Mouse (Mus musculus): ENCODE measurements at regions not wholly inside any gene's neighbourhood (a gene's known extent, or its start where the extent isn't known, plus 50 kb on each side); places are given as distances from the start of the nearest gene placed in this dataset.

DNA sequence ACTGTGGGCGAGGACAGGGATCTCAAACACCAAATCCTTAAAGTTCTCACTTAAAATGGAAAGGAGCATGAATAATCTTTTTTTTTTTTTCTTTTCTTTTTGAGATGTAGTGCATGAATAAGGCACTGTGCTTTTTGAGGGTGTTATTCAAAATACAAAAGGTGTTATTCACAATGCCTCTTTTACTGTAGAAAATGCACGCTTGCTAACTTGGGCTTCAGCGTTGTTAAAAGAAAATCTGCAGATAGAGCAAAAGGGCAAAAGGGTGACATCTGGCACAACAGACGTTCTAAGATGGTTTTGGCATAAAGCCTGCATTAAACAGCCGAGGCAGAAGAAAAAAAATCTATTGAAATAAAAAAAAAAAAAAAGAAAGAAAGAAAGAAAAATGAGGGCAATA, 651.5 kb upstream of the Lrrn3 start:
- H3K79me2 ChIP-seq (ENCODE audit: control insufficient read depth, insufficient read depth, low read length, poor library complexity): no peaks in the 10 kb centered on the region
- no peaks in the 10 kb centered on the region for H3K36me3 ChIP-seq (ENCODE audit: control insufficient read depth in 1 of 2, insufficient read depth in 2 of 2, low read length in 2 of 2)
- no peak overlapping the region for H3K4me3 ChIP-seq (ENCODE audit: control insufficient read depth in 1 of 2, insufficient read depth in 1 of 2, low read depth in 2 of 2, low read length in 2 of 2)
- no peak overlapping the region for H3K27ac ChIP-seq (ENCODE audit: control insufficient read depth, low read depth, low read length)
- H3K9me3 ChIP-seq (replicated peaks; ENCODE audit: insufficient read depth, low read length): no peaks in the 10 kb centered on the region
- no peak for TF ChIP-seq USF1 (IDR thresholded peaks at IDR 0.05; ENCODE audit: low read depth, low read length)
- TF ChIP-seq ZNF384 (IDR thresholded peaks at IDR 0.05; ENCODE audit: low read depth, low read length): no peak
- TF ChIP-seq POLR2AphosphoS2 (IDR thresholded peaks at IDR 0.05; ENCODE audit: low read length): no peak
- TF ChIP-seq JUND (IDR thresholded peaks at IDR 0.05; ENCODE audit: low read depth, low read length): no peak
- no peak for TF ChIP-seq ZC3H11A (IDR thresholded peaks at IDR 0.05; ENCODE audit: low read depth, low read length)
- no peak for TF ChIP-seq USF2 (IDR thresholded peaks at IDR 0.05; ENCODE audit: borderline replicate concordance in 1 of 2, insufficient read depth in 1 of 2, low read depth in 1 of 2, low read length in 2 of 2)
- TF ChIP-seq MYB (IDR thresholded peaks at IDR 0.05; ENCODE audit: low read depth, low read length): no peak
- no peak for TF ChIP-seq MXI1 (IDR thresholded peaks at IDR 0.05; ENCODE audit: low read depth, low read length)
- no peak for TF ChIP-seq ZKSCAN1 (IDR thresholded peaks at IDR 0.05; ENCODE audit: low read depth, low read length)
- TF ChIP-seq CHD1 (IDR thresholded peaks at IDR 0.05; ENCODE audit: low read depth, low read length): no peak
- TF ChIP-seq MEF2A (IDR thresholded peaks at IDR 0.05; ENCODE audit: extremely low read depth, insufficient replicate concordance, low read depth, low read length, poor library complexity, severe bottlenecking): no peak
- no peak for TF ChIP-seq CHD2 (IDR thresholded peaks at IDR 0.05; ENCODE audit: low read length)
- no peak for TF ChIP-seq RCOR1 (IDR thresholded peaks at IDR 0.05; ENCODE audit: low read depth, low read length)
- DNase-seq (ENCODE audit: low read depth, low spot score): no peak
- no peak overlapping the region for H3K9ac ChIP-seq (ENCODE audit: control insufficient read depth, low read depth, low read length, poor library complexity, severe bottlenecking)
- H3K4me1 ChIP-seq (ENCODE audit: control insufficient read depth in 1 of 2, insufficient read depth in 2 of 2, low read length in 2 of 2): no peaks in the 10 kb centered on the region
- H3K27me3 ChIP-seq (ENCODE audit: control insufficient read depth in 1 of 2, insufficient read depth in 2 of 2, low read length in 2 of 2): no peaks in the 10 kb centered on the region

DNA sequence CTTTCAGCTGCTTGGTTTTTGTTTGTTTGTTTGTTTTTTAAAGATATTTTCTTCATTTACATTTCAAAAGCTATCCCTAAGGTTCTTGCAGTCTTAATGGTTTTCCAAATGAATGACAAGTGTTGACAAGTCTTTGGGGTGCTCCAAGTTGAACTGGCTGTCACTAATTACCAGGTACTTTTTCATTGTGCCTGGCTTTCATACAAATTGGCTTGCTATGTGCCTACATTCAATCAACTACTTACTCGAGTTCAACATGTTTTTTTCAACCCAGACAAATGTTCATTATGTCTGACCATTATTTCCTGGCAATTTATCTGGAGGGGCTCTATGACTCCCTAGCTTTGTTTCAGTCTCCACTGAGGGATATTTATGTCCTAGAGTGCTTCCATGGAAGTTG, 614.0 kb upstream of the Lrrn3 start:
- H3K9ac ChIP-seq (ENCODE audit: control insufficient read depth, low read depth, low read length, poor library complexity, severe bottlenecking): no peak overlapping the region
- H3K79me2 ChIP-seq (ENCODE audit: control insufficient read depth, insufficient read depth, low read length, poor library complexity): no peaks in the 10 kb centered on the region
- no peaks in the 10 kb centered on the region for H3K4me1 ChIP-seq (ENCODE audit: control insufficient read depth in 1 of 2, insufficient read depth in 2 of 2, low read length in 2 of 2)
- H3K36me3 ChIP-seq (ENCODE audit: control insufficient read depth in 1 of 2, insufficient read depth in 2 of 2, low read length in 2 of 2): no peaks in the 10 kb centered on the region
- no peak for TF ChIP-seq NELFE (IDR thresholded peaks at IDR 0.05; ENCODE audit: low read depth, low read length)
- TF ChIP-seq JUND (IDR thresholded peaks at IDR 0.05; ENCODE audit: low read depth, low read length): no peak
- TF ChIP-seq USF2 (IDR thresholded peaks at IDR 0.05; ENCODE audit: borderline replicate concordance in 1 of 2, insufficient read depth in 1 of 2, low read depth in 1 of 2, low read length in 2 of 2): no peak
- no peak for TF ChIP-seq KAT2A (conservative IDR thresholded peaks at IDR 0.05; ENCODE audit: low read depth, low read length)
- no peak for TF ChIP-seq MAX (IDR thresholded peaks at IDR 0.05; ENCODE audit: low read length)
- TF ChIP-seq BHLHE40 (IDR thresholded peaks at IDR 0.05; ENCODE audit: borderline replicate concordance, low read depth, low read length): no peak
- TF ChIP-seq ELF1 (IDR thresholded peaks at IDR 0.05; ENCODE audit: low read depth, low read length): no peak
- TF ChIP-seq E2F4 (IDR thresholded peaks at IDR 0.05; ENCODE audit: borderline replicate concordance, low read depth, low read length): no peak
- no peak for TF ChIP-seq MAFK (IDR thresholded peaks at IDR 0.05; ENCODE audit: borderline replicate concordance, low read depth, low read length)
- TF ChIP-seq MYB (IDR thresholded peaks at IDR 0.05; ENCODE audit: low read depth, low read length): no peak
- no peak for DNase-seq (ENCODE audit: low read depth, low spot score)
- no peaks in the 10 kb centered on the region for H3K9me3 ChIP-seq (replicated peaks; ENCODE audit: insufficient read depth, low read length)
- no peak overlapping the region for H3K4me3 ChIP-seq (ENCODE audit: control insufficient read depth in 1 of 2, insufficient read depth in 1 of 2, low read depth in 2 of 2, low read length in 2 of 2)
- no peaks in the 10 kb centered on the region for H3K27me3 ChIP-seq (ENCODE audit: control insufficient read depth in 1 of 2, insufficient read depth in 2 of 2, low read length in 2 of 2)
- no peak overlapping the region for H3K27ac ChIP-seq (ENCODE audit: control insufficient read depth, low read depth, low read length)
